Mouse (Mus musculus) heart, postnatal 0 days (tissue): Measurements from ENCODE around the gene D8Ertd738e. TPM values are rescaled to one million over a fixed set of nuclear protein-coding genes. Genes with fewer than 3 reads are reported as not detected.

Experiments
- ATAC-seq: fragments of 200-750 bp; cut with Nextera tagmentation; 2 replicates; pipeline ENCODE4 v1.8.0; 2017; ENCODE audit warnings: low read depth, moderate number of reproducible peaks, moderate library complexity; ENCODE audit not compliant: insufficient read depth
- DNase-seq: peaks from one replicate; pipeline ENCODE4 v3.0.0-alpha.2; 2016; ENCODE audit warnings: low spot score
- H3K27ac ChIP-seq: fragments of 300-500 bp; sonication (generic); 2 replicates; pipeline ENCODE4 v1.5.1; 2014; ENCODE audit warnings: low read depth, mild to moderate bottlenecking
- H3K27me3 ChIP-seq: fragments of 300-500 bp; sonication (generic); 2 replicates; pipeline ENCODE4 v1.6.1; 2014; ENCODE audit warnings: low read length, mixed read lengths; ENCODE audit not compliant: control insufficient read depth, insufficient read depth
- H3K36me3 ChIP-seq: fragments of 300-500 bp; sonication (generic); replicated peaks from 2 replicates; pipeline ENCODE4 v1.6.1; 2014; ENCODE audit warnings: low read length, mixed read lengths; ENCODE audit not compliant: control insufficient read depth, insufficient read depth
- H3K4me1 ChIP-seq: fragments of 300-500 bp; sonication (generic); 2 replicates; pipeline ENCODE4 v1.6.1; 2014; ENCODE audit warnings: antibody characterized with exemption; ENCODE audit not compliant: control insufficient read depth, insufficient read depth
- H3K4me2 ChIP-seq: fragments of 300-500 bp; sonication (generic); 2 replicates; pipeline ENCODE4 v1.6.1; 2014; ENCODE audit warnings: low read depth, mild to moderate bottlenecking, low read length, moderate library complexity
- H3K4me3 ChIP-seq: fragments of 300-500 bp; sonication (generic); 2 replicates; pipeline ENCODE4 v1.5.1; 2014; ENCODE audit warnings: low read depth, low read length
- H3K9ac ChIP-seq: fragments of 300-500 bp; sonication (generic); replicated peaks from 2 replicates; pipeline ENCODE4 v1.6.1; 2014; ENCODE audit warnings: low read depth, low read length, mixed read lengths
- H3K9me3 ChIP-seq: fragments of 300-500 bp; sonication (generic); replicated peaks from 2 replicates; pipeline ENCODE4 v1.6.1; 2016; ENCODE audit warnings: low read length; ENCODE audit not compliant: control insufficient read depth
- CTCF ChIP-seq: IDR thresholded peaks from 2 replicates; pipeline ENCODE4 v1.5.1; 2016; ENCODE audit warnings: antibody characterized with exemption, control low read depth, low read depth
- EP300 ChIP-seq: IDR thresholded peaks from 2 replicates; pipeline ENCODE4 v1.6.1; 2016; ENCODE audit warnings: antibody characterized with exemption, low read depth
- WGBS: fragments of 180-500 bp; shearing (Covaris S2); extraction: QIAGEN DNeasy Blood & Tissue Kit; methylation state at CpG from one replicate; pipeline ENCODE4 v1.1.7; 2014; 5-methylcytosine and 5-hydroxymethylcytosine counted together
- polyA plus RNA-seq: library from polyadenylated mRNA; unstranded; fragments of >200 nt; fragmentation: Nextera tagmentation; extraction: Ambion mirVana; gene quantifications from 2 replicates; pipeline ENCODE4 v1.2.1, GENCODE M21; 2015
- total RNA-seq: library from RNA; depleted of rRNA; stranded (reverse); fragments of >200 nt; gene quantifications from 2 replicates; pipeline ENCODE4 v1.2.3, GENCODE M21; 2014; ENCODE audit warnings: low replicate concordance

Gene D8Ertd738e
- total and polyA plus RNA-seq, 2 experiments from 2014 or later, result 93.2 to 382 TPM

GRCm38 (mm10) chr8:84220105-84220504 lies 29.4 kb downstream of the D8Ertd738e start:
- no peak overlapping the region for H3K27ac ChIP-seq
- no peak overlapping the region for H3K4me3 ChIP-seq
- H3K9ac ChIP-seq, result no peak overlapping the region
- no peaks in the 10 kb centered on the region for H3K9me3 ChIP-seq
- H3K36me3 ChIP-seq, result peaks cover 93% of the 10 kb centered on the region
- H3K4me1 ChIP-seq, result no peaks in the 10 kb centered on the region
- H3K27me3 ChIP-seq, result no peaks in the 10 kb centered on the region
- H3K4me2 ChIP-seq, result no peak overlapping the region
- no peak for ATAC-seq
- 70% methylated on average over 7 of the region's 7 CpGs for WGBS
- DNase-seq, result no peak
- no peak for TF ChIP-seq EP300
- TF ChIP-seq CTCF, result no peak

GRCm38 (mm10) chr8:84218143-84218542 lies 31.4 kb downstream of the D8Ertd738e start:
- Histone ChIP-seq H3K4me2 (no peak overlapping the region), H3K4me1 (no peaks in the 10 kb centered on the region), H3K4me3 (no peak overlapping the region), H3K36me3 (peaks cover 90% of the 10 kb centered on the region), H3K9ac (no peak overlapping the region), H3K9me3 (no peaks in the 10 kb centered on the region), H3K27ac (no peak overlapping the region), H3K27me3 (no peaks in the 10 kb centered on the region)
- 87% methylated on average over 5 of the region's 5 CpGs for WGBS
- TF ChIP-seq CTCF (no peak), EP300 (no peak)
- ATAC-seq, result no peak
- DNase-seq, result no peak

DNA sequence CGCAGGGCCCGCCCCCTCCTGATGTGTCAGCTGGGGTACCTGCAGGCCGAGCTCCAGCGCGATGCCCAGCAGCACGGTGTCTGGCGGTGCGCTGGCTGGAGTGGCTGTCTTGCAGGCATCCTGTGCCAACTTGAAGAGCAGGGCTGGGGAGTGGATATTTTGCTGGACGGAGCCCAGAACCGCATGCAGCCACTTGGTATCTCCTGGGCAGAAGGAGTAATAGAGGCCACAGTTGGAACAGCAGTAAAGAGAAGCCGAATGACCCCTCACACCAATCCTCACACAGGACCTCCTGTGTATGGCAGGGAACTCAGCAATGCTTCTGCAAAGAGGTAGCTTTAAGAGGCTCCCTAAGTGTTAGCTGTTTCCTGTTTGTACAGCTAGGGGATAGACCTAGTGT lies 32.3 kb downstream of the D8Ertd738e start:
- Histone ChIP-seq H3K4me3 (no peak overlapping the region), H3K27ac (no peak overlapping the region), H3K4me1 (no peaks in the 10 kb centered on the region), H3K36me3 (peaks cover 90% of the 10 kb centered on the region), H3K9ac (no peak overlapping the region), H3K9me3 (no peaks in the 10 kb centered on the region), H3K4me2 (no peak overlapping the region), H3K27me3 (no peaks in the 10 kb centered on the region)
- DNase-seq (no peak), ATAC-seq (no peak)
- no peak for TF ChIP-seq CTCF
- no peak for TF ChIP-seq EP300
- WGBS, result 92% methylated on average over 11 of the region's 11 CpGs

- no peak for TF ChIP-seq EP300
- DNase-seq (no peak), ATAC-seq (no peak)
- Histone ChIP-seq H3K36me3 (peaks cover 88% of the 10 kb centered on the region), H3K27ac (no peak overlapping the region), H3K4me1 (peaks cover 12% of the 10 kb centered on the region; the same call in 1 of the 2 replicates), H3K27me3 (no peaks in the 10 kb centered on the region), H3K9me3 (no peaks in the 10 kb centered on the region), H3K9ac (no peak overlapping the region), H3K4me3 (no peak overlapping the region), H3K4me2 (no peak overlapping the region)
- 82% methylated on average over 4 of the region's 4 CpGs for WGBS
Measured at GRCm38 (mm10) chr8:84213277-84213676, 36.2 kb downstream of the D8Ertd738e start.

DNA sequence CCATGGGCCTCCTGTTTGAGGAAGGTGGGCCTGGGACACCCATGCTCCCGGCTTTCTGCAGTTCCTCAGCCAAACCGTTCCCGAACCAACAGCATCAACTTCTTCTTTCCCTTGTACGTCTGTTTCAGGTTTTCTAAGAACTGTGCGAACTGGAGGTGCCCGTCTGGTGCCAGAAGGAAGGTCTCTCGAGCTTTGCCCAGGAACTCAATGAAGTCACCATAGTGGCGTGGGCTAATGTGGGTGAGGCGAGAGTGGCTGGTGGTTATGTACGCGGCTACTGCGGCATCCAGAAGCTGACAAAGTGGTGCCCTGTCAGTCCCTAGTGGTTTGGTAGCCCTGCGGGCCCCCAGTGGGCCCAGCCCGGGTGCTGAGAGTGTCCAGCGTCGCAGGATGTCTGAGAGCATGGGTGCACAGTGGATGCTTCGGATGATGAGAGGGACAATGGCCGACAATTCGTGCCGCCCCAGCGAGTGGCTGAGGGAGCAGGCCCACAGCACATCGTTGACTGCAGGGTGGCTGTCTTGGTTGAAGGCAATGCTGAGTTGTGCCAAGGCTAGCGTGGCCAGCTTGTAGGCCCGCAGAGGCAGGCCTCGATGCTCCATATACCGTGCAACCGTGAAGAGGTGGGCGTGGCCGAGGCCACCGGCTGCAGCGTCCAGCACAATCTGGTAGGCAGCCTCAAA lies 37.5 kb downstream of the D8Ertd738e start:
- H3K4me2 ChIP-seq, result no peak overlapping the region
- H3K9me3 ChIP-seq, result no peaks in the 10 kb centered on the region
- WGBS, result 89% methylated on average over 31 of the region's 31 CpGs
- H3K4me3 ChIP-seq, result no peak overlapping the region
- no peak for TF ChIP-seq EP300
- TF ChIP-seq CTCF, result no peak
- no peak for ATAC-seq
- DNase-seq, result no peak
- no peak overlapping the region for H3K9ac ChIP-seq
- H3K36me3 ChIP-seq, result peaks cover 86% of the 10 kb centered on the region
- H3K4me1 ChIP-seq, result peaks cover 21% of the 10 kb centered on the region; the same call in 1 of the 2 replicates
- H3K27me3 ChIP-seq, result no peaks in the 10 kb centered on the region
- H3K27ac ChIP-seq, result 0 out of 2 replicates have a peak overlapping the region, but pooled peaks have one; percentile 63

GRCm38 (mm10) chr8:84211202-84211601 lies 38.3 kb downstream of the D8Ertd738e start:
- Histone ChIP-seq H3K27ac (peak overlapping the region; percentile 63), H3K4me2 (no peak overlapping the region), H3K27me3 (no peaks in the 10 kb centered on the region), H3K9ac (no peak overlapping the region), H3K9me3 (no peaks in the 10 kb centered on the region), H3K36me3 (peaks cover 83% of the 10 kb centered on the region), H3K4me1 (peaks cover 21% of the 10 kb centered on the region; the same call in 1 of the 2 replicates), H3K4me3 (no peak overlapping the region)
- 47% methylated on average over 3 of the region's 3 CpGs for WGBS
- ATAC-seq (peak; percentile 54; the same call in 1 of the 2 replicates), DNase-seq (no peak)
- TF ChIP-seq EP300 (no peak), CTCF (no peak)
